Mouse (Mus musculus) embryonic facial prominence, embryonic 15.5 days (tissue): ENCODE results near the gene Sfxn3. TPM values are rescaled to one million over a fixed set of nuclear protein-coding genes. Genes with fewer than 3 reads are reported as not detected.
A peak's percentile ranks its signal among the peaks of the same experiment; 100 is the strongest.

Source experiments
- ATAC-seq: fragments of 200-750 bp; cut with Nextera tagmentation; 2 replicates; pipeline ENCODE4 v1.8.0; 2017; ENCODE audit warnings: low read depth, moderate TSS enrichment; ENCODE audit not compliant: insufficient number of reproducible peaks, low FRiP score, low TSS enrichment
- H3K27ac ChIP-seq: fragments of 300-500 bp; sonication (generic); replicated peaks from 2 replicates; pipeline ENCODE4 v1.5.1; 2015; ENCODE audit warnings: mild to moderate bottlenecking, inconsistent platforms
- H3K27me3 ChIP-seq: fragments of 300-500 bp; sonication (generic); 2 replicates; pipeline ENCODE4 v1.6.1; 2015; ENCODE audit warnings: inconsistent platforms
- H3K36me3 ChIP-seq: fragments of 300-500 bp; sonication (generic); 2 replicates; pipeline ENCODE4 v1.6.1; 2015; ENCODE audit warnings: mild to moderate bottlenecking, inconsistent platforms
- H3K4me1 ChIP-seq: fragments of 300-500 bp; sonication (generic); 2 replicates; pipeline ENCODE4 v1.6.1; 2015; ENCODE audit warnings: inconsistent platforms
- H3K4me2 ChIP-seq: fragments of 300-500 bp; sonication (generic); replicated peaks from 2 replicates; pipeline ENCODE4 v1.6.1; 2015; ENCODE audit warnings: mild to moderate bottlenecking, inconsistent platforms
- H3K4me3 ChIP-seq: fragments of 300-500 bp; sonication (generic); replicated peaks from 2 replicates; pipeline ENCODE4 v1.5.1; 2015; ENCODE audit warnings: mild to moderate bottlenecking, inconsistent platforms
- H3K9ac ChIP-seq: fragments of 300-500 bp; sonication (generic); 2 replicates; pipeline ENCODE4 v1.6.1; 2015; ENCODE audit warnings: inconsistent platforms
- H3K9me3 ChIP-seq: fragments of 300-500 bp; sonication (generic); replicated peaks from 2 replicates; pipeline ENCODE4 v1.6.1; 2016; ENCODE audit warnings: inconsistent platforms
- WGBS: fragments of 180-500 bp; shearing (Covaris S2); methylation state at CpG from one replicate; pipeline ENCODE4 v1.1.7; 2015; 5-methylcytosine and 5-hydroxymethylcytosine counted together
- polyA plus RNA-seq: library from polyadenylated mRNA; unstranded; fragments of >200 nt; fragmentation: Nextera tagmentation; extraction: Ambion mirVana; gene quantifications from 2 replicates; pipeline ENCODE4 v1.2.1, GENCODE M21; 2015

Gene Sfxn3
- polyA plus RNA-seq, 1 experiment from 2014 or later = 41.3 TPM

GRCm38 (mm10) chr19:45048644-45049365, 1.5 kb downstream of the Sfxn3 start:
- H3K4me1 ChIP-seq = peaks cover 31% of the 10 kb centered on the region
- peak overlapping the region; percentile 29; the same call in 1 of the 2 replicates for H3K9ac ChIP-seq
- peaks cover 12% of the 10 kb centered on the region; the same call in 1 of the 2 replicates for H3K27me3 ChIP-seq
- peak overlapping the region; percentile 97 for H3K27ac ChIP-seq
- H3K4me2 ChIP-seq = peak overlapping the region; percentile 91
- peak overlapping the region; percentile 61 for H3K4me3 ChIP-seq
- no peaks in the 10 kb centered on the region for H3K9me3 ChIP-seq
- WGBS = 74% methylated on average over 12 of the region's 12 CpGs
- H3K36me3 ChIP-seq = peaks cover 25% of the 10 kb centered on the region
- ATAC-seq = no peak

- Histone ChIP-seq H3K4me3 (no peak overlapping the region), H3K9ac (no peak overlapping the region), H3K27me3 (peaks cover 11% of the 10 kb centered on the region; the same call in 1 of the 2 replicates), H3K4me2 (no peak overlapping the region), H3K36me3 (peaks cover 25% of the 10 kb centered on the region), H3K4me1 (peaks cover 37% of the 10 kb centered on the region), H3K27ac (no peak overlapping the region), H3K9me3 (no peaks in the 10 kb centered on the region)
- ATAC-seq = no peak
- WGBS = 69% methylated on average over 9 of the region's 9 CpGs
These were observed 2.2 kb downstream of the Sfxn3 start for GRCm38 (mm10) chr19:45049523-45049922.

- H3K27me3 ChIP-seq = no peaks in the 10 kb centered on the region
- peaks cover 40% of the 10 kb centered on the region for H3K4me1 ChIP-seq
- H3K27ac ChIP-seq = no peak overlapping the region
- WGBS = 93% methylated on average over 8 of the region's 8 CpGs
- ATAC-seq = no peak
- no peak overlapping the region for H3K4me2 ChIP-seq
- H3K9me3 ChIP-seq = no peaks in the 10 kb centered on the region
- peaks cover 30% of the 10 kb centered on the region for H3K36me3 ChIP-seq
- no peak overlapping the region for H3K9ac ChIP-seq
- H3K4me3 ChIP-seq = no peak overlapping the region
These were observed 6.1 kb downstream of the Sfxn3 start for GRCm38 (mm10) chr19:45053451-45053850.

GRCm38 (mm10) chr19:45054892-45055690, 7.8 kb downstream of the Sfxn3 start:
- Histone ChIP-seq H3K9me3 (no peaks in the 10 kb centered on the region), H3K27me3 (no peaks in the 10 kb centered on the region), H3K4me1 (peaks cover 36% of the 10 kb centered on the region), H3K4me3 (no peak overlapping the region), H3K36me3 (peaks cover 30% of the 10 kb centered on the region), H3K4me2 (no peak overlapping the region), H3K27ac (peak overlapping the region; percentile 65), H3K9ac (no peak overlapping the region)
- no peak for ATAC-seq
- 71% methylated on average over 6 of the region's 6 CpGs for WGBS

GRCm38 (mm10) chr19:45056364-45056763, 9.1 kb downstream of the Sfxn3 start:
- Histone ChIP-seq H3K4me1 (peaks cover 36% of the 10 kb centered on the region), H3K27me3 (no peaks in the 10 kb centered on the region), H3K4me2 (no peak overlapping the region), H3K9me3 (no peaks in the 10 kb centered on the region), H3K36me3 (peaks cover 30% of the 10 kb centered on the region), H3K9ac (no peak overlapping the region), H3K27ac (0 out of 2 replicates have a peak overlapping the region, but pooled peaks have one; percentile 97), H3K4me3 (no peak overlapping the region)
- 49% methylated on average over 4 of the region's 4 CpGs for WGBS
- ATAC-seq = no peak

GRCm38 (mm10) chr19:45056908-45057698, 9.8 kb downstream of the Sfxn3 start:
- Histone ChIP-seq H3K27me3 (no peaks in the 10 kb centered on the region), H3K4me2 (peak overlapping the region; percentile 75), H3K4me3 (peak overlapping the region; percentile 60), H3K9me3 (no peaks in the 10 kb centered on the region), H3K27ac (peak overlapping the region; percentile 97), H3K4me1 (peaks cover 36% of the 10 kb centered on the region), H3K36me3 (peaks cover 22% of the 10 kb centered on the region), H3K9ac (peak overlapping the region; percentile 26; the same call in 1 of the 2 replicates)
- WGBS = 66% methylated on average over 7 of the region's 7 CpGs
- ATAC-seq = no peak

- Histone ChIP-seq H3K4me3 (peak overlapping the region; percentile 60), H3K27me3 (no peaks in the 10 kb centered on the region), H3K27ac (peak overlapping the region; percentile 97), H3K4me2 (peak overlapping the region; percentile 75), H3K9me3 (no peaks in the 10 kb centered on the region), H3K4me1 (peaks cover 36% of the 10 kb centered on the region), H3K36me3 (peaks cover 16% of the 10 kb centered on the region), H3K9ac (peak overlapping the region; percentile 37)
- 32% methylated on average over 7 of the region's 7 CpGs for WGBS
- ATAC-seq = no peak
These were observed 10.4 kb downstream of the Sfxn3 start for GRCm38 (mm10) chr19:45057724-45058112.

GRCm38 (mm10) chr19:45058113-45058839, 11.0 kb downstream of the Sfxn3 start:
- ATAC-seq = peak; percentile 94
- WGBS = under 1% methylated on average over 34 of the region's 34 CpGs
- H3K4me2 ChIP-seq = peak overlapping the region; percentile 75
- peak overlapping the region; percentile 72 for H3K9ac ChIP-seq
- no peaks in the 10 kb centered on the region for H3K9me3 ChIP-seq
- H3K27ac ChIP-seq = peak overlapping the region; percentile 97
- no peaks in the 10 kb centered on the region for H3K27me3 ChIP-seq
- peaks cover 36% of the 10 kb centered on the region for H3K4me1 ChIP-seq
- H3K36me3 ChIP-seq = peaks cover 10% of the 10 kb centered on the region
- peak overlapping the region; percentile 60 for H3K4me3 ChIP-seq

GRCm38 (mm10) chr19:45058841-45059240, 11.5 kb downstream of the Sfxn3 start:
- H3K9me3 ChIP-seq = no peaks in the 10 kb centered on the region
- peak overlapping the region; percentile 72 for H3K9ac ChIP-seq
- no peak for ATAC-seq
- peak overlapping the region; percentile 75 for H3K4me2 ChIP-seq
- H3K27ac ChIP-seq = peak overlapping the region; percentile 97
- under 1% methylated on average over 14 of the region's 14 CpGs for WGBS
- 0 out of 2 replicates have a peak, but pooled peaks cover 6% of the 10 kb centered on the region for H3K36me3 ChIP-seq
- peaks cover 2% of the 10 kb centered on the region for H3K27me3 ChIP-seq
- peak overlapping the region; percentile 60 for H3K4me3 ChIP-seq
- peaks cover 36% of the 10 kb centered on the region for H3K4me1 ChIP-seq

GRCm38 (mm10) chr19:45063565-45064292, 16.4 kb downstream of the Sfxn3 start:
- no peak overlapping the region for H3K4me2 ChIP-seq
- no peak overlapping the region for H3K9ac ChIP-seq
- H3K4me3 ChIP-seq = no peak overlapping the region
- H3K36me3 ChIP-seq = no peaks in the 10 kb centered on the region
- peaks cover 8% of the 10 kb centered on the region; the same call in 1 of the 2 replicates for H3K4me1 ChIP-seq
- ATAC-seq = no peak
- WGBS = 43% methylated on average over 20 of the region's 20 CpGs
- H3K9me3 ChIP-seq = no peaks in the 10 kb centered on the region
- H3K27ac ChIP-seq = no peak overlapping the region
- peaks cover 51% of the 10 kb centered on the region for H3K27me3 ChIP-seq
